Mouse (Mus musculus): ENCODE measurements around the gene Hist3h2a. TPM values are rescaled to one million over a fixed set of nuclear protein-coding genes. Genes with fewer than 3 reads are reported as not detected.

Hist3h2a gene
- total RNA-seq, 2 experiments from 2014 or later = 22.0 to 28.0 TPM

DNA sequence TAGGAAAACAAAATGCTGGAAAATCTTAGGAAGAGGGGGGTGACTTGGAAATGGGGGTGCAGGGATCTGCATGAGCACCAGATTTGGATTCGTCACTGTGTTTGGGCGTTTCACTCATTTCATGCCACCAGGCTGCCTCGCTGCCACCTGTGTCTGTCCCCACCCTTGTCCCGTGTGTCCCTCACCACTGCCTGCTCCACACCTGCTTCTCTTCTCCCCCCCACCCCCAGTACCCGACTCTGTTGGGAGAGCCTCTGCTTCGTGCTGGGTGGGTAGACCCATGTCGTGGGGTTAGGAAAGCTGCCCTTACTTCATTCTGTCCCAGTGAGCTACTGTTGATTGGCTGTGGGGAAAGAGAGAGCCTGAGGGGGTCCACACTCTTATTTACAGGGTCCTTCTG lies 30.2 kb downstream of the Hist3h2a start:
- intact Hi-C loops (cut with DNase I) = no loop called here
- DNase-seq = no peak

- intact Hi-C loops (cut with DNase I) = no loop called here
- no peak for DNase-seq
These were observed 30.9 kb downstream of the Hist3h2a start for GRCm38 (mm10) chr11:58985299-58985917.

DNA sequence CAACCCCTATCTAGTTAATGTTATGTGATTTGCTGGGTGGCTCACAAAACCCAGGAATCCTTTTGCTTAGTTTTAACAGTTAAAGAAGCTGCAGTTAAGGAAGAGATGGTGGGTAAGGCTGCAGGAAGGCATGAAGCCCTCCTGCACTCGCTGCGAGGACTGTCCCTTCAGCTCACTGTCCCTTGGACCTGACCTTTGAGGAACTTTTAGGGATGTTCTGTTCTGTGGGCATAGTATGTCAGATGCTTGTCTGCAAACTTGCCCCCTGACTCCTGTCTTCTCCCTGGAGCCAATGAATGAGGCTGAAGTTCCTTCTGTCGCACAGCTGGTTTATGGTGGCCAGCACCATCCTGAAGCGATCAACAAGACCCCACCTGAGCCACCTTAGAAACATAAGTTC lies 34.7 kb downstream of the Hist3h2a start:
- DNase-seq = no peak
- intact Hi-C loops (cut with DNase I) = no loop called here

DNA sequence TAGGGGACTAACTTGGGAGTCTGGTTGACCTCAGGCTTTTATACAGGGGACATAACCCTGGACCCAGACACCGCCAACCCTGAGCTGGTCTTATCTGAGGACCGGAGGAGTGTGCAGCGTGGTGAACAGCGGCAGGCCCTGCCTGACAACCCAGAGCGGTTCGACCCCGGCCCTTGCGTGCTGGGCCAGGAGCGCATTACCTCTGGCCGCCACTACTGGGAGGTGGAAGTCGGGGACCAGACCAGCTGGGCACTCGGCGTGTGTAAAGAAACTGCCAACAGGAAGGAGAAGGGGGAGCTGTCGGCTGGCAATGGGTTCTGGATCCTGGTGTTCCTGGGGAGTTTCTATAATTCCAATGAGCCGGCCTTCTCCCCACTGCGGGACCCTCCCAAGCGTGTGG lies 35.7 kb downstream of the Hist3h2a start:
- DNase-seq = no peak
- intact Hi-C loops (cut with DNase I) = no loop called here

GRCm38 (mm10) chr11:58990794-58991193 lies 36.3 kb downstream of the Hist3h2a start:
- peak; percentile 54 to 62 for DNase-seq
- intact Hi-C loops (cut with DNase I) = no loop called here

GRCm38 (mm10) chr11:58991911-58992310 lies 37.4 kb downstream of the Hist3h2a start:
- DNase-seq = no peak
- intact Hi-C loops (cut with DNase I) = no loop called here

- intact Hi-C loops (cut with DNase I) = no loop called here
- no peak for DNase-seq
These were observed 38.7 kb downstream of the Hist3h2a start for GRCm38 (mm10) chr11:58993091-58993670.

GRCm38 (mm10) chr11:58994337-58994826 lies 39.9 kb downstream of the Hist3h2a start:
- intact Hi-C loops (cut with DNase I) = no loop called here
- DNase-seq = peak in 1 of 2 experiments; percentile 46

- DNase-seq = no peak
- intact Hi-C loops (cut with DNase I) = no loop called here
These were observed 40.7 kb downstream of the Hist3h2a start for GRCm38 (mm10) chr11:58995061-58995806.

DNA sequence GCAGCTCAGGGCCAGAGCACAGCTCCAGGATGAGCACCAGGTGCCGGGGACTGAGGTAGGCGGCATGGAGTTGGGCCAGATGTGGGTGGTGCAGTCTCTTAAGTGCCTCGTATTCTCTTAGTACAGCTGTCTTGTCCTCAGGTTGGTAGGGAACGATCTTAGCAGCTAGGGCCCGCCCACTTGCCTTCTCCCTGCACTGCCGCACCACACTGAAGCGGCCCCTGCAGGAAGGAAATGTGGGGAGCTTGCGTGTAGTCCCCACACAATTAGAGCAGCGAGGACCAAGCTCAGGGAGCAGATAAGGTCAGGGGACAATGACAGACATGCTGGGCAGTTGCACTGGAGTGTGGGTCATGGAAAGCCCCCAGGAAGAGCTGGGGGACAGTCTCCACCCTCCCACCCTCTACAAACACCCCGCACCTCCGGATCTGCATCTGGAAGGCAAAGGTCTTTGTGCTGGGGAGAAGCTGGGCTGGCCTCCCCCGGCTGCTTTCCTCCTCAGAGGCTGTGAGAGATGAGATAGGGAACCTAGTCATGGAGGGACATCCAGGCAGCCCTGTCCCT lies 41.4 kb downstream of the Hist3h2a start:
- no peak for DNase-seq
- intact Hi-C loops (cut with DNase I) = no loop called here

DNA sequence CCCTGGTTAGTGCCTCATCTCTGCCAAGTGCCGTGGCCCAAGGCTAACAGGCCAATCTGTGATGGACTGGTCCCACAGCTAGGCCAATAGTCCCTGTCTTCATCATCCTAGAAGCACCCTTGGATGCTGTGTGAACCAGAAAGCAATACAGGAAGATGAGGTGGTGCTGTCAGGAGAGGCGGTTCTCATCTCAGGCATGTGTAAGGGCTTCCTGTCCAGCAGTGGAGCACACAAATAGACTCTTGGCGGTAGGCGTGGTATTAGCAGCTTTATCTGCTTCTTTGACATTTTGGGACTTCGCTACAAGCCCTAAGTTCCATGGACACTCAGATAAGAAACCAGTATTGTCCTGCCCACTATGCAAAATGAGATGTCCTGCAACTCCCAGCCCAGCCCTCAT lies 43.1 kb downstream of the Hist3h2a start:
- intact Hi-C loops (cut with DNase I) = no loop called here
- DNase-seq = no peak

DNA sequence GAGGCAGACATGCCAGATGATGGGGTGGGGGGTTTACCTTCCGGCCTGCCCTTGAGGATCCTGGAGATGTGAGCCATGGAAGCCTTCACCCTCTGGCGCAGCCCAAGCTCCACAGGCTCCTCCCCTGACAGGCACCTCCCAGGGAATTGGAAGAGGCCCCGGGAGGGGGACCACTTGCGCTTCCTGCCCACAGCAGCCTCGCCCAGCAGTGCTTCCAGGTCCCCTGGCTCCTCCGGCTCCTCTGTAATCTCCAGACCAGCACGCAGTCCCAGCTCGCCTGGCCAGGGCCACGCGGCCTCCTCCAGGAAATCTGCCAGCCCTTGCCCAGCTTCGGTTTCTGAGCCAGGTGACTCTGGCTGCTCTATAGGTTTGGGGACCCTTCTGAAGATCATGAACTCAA lies 44.7 kb downstream of the Hist3h2a start:
- DNase-seq = peak; percentile 77 to 79
- intact Hi-C loops (cut with DNase I) = no loop called here

DNA sequence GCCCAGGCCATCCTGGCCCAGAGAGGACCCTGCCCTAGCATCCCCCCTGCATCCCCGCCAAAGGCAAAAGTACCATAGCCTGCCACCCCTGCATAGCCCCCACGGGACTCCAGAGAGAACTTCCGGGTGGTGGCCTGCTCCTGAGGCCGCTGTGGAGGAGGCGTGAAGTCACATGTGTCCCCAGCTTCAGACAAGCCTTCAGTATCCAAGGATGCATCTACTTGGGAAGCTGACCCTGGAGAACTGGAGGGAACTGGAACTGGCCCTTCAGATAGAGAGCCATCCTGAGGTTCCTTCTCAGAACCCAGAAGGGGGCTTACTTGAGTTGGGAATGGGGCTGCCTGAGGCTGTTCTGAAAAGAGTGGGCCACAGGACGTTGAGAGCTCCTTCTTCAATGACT lies 45.3 kb downstream of the Hist3h2a start:
- no peak for DNase-seq
- intact Hi-C loops (cut with DNase I) = no loop called here

- intact Hi-C loops (cut with DNase I) = no loop called here
- no peak for DNase-seq
These were observed 46.1 kb downstream of the Hist3h2a start for GRCm38 (mm10) chr11:59000635-59001034.

- peak; percentile 50 to 70 for DNase-seq
- intact Hi-C loops (cut with DNase I) = no loop called here
These were observed 48.0 kb downstream of the Hist3h2a start for GRCm38 (mm10) chr11:59002327-59003079.

Small RNAs within 50 kb of the gene (microRNA-seq; reads per million reads assigned to microRNA genes)
- 0.12 to 0.27 reads per million in 2 experiments for gene Gm44313

Other genes starting within 250 kb of the Hist3h2a start
- not detected for gene Olfr318, start 230.7 kb upstream of the Hist3h2a start, total RNA-seq (2021)
- gene Olfr317, start 215.5 kb upstream of the Hist3h2a start, total RNA-seq (2021) = not detected
- not detected for gene Olfr316, start 202.0 kb upstream of the Hist3h2a start, total RNA-seq (2021)
- not detected for gene Olfr315, start 181.5 kb upstream of the Hist3h2a start, total RNA-seq (2021)
- not detected for gene Olfr314, start 171.7 kb upstream of the Hist3h2a start, total RNA-seq (2021)
- not detected for gene Fam183b, start 152.7 kb upstream of the Hist3h2a start, total RNA-seq (2021)
- not detected for gene Olfr313, start 139.7 kb upstream of the Hist3h2a start, total RNA-seq (2021)
- gene Olfr312, start 125.4 kb upstream of the Hist3h2a start, total RNA-seq (2021) = not detected
- not detected for gene Olfr311, start 115.4 kb upstream of the Hist3h2a start, total RNA-seq (2021)
- gene Gm12258, start 107.5 kb upstream of the Hist3h2a start, total RNA-seq (2021) = 1 to 10 TPM; 2.5 to 3.7 TPM
- gene 2810021J22Rik, start 87.5 kb upstream of the Hist3h2a start, total RNA-seq (2021) = 1 to 10 TPM; 3.2 to 3.6 TPM
- 1 to 10 TPM; 3.5 to 3.9 TPM for gene Zfp39, start 50.5 kb upstream of the Hist3h2a start, total RNA-seq (2021)
- not detected for gene Btnl10, start 36.8 kb upstream of the Hist3h2a start, total RNA-seq (2021)
- 100 to 1,000 TPM; 150 to 151 TPM for gene Rnf187, start 15.8 kb upstream of the Hist3h2a start, total RNA-seq (2021)
- 10 to 100 TPM in 1 of 2 experiments, 1 to 10 TPM in 1; 3.9 to 14.1 TPM for gene Hist3h2ba, start 5.8 kb upstream of the Hist3h2a start, total RNA-seq (2021)
- under 1 TPM; 0.10 to 0.19 TPM for gene Trim17, start within 50 bp of the Hist3h2a start, total RNA-seq (2021)
- 10 to 100 TPM; 17.6 to 18.1 TPM for gene Trim11, start 23.4 kb downstream of the Hist3h2a start, total RNA-seq (2021)
- gene Obscn, start 181.7 kb downstream of the Hist3h2a start, total RNA-seq (2021) = 100 to 1,000 TPM; 506 to 513 TPM
- gene Iba57, start 209.1 kb downstream of the Hist3h2a start, total RNA-seq (2021) = 10 to 100 TPM; 14.7 to 17.7 TPM
- 1 to 10 TPM; 1.1 TPM for gene Gjc2, start 228.5 kb downstream of the Hist3h2a start, total RNA-seq (2021)
- 10 to 100 TPM; 79.4 to 83.8 TPM for gene Guk1, start 237.5 kb downstream of the Hist3h2a start, total RNA-seq (2021)
- gene Mrpl55, start 247.8 kb downstream of the Hist3h2a start, total RNA-seq (2021) = 10 to 100 TPM; 91.5 to 95.2 TPM

Measured in heart, postnatal 14 days (tissue).